Mouse (Mus musculus) limb, embryonic 11.5 days (tissue): ENCODE results near the gene Ptpn13. TPM values are rescaled to one million over a fixed set of nuclear protein-coding genes. Genes with fewer than 3 reads are reported as not detected.

ENCODE experiments used
- ATAC-seq: fragments of 200-750 bp; cut with Nextera tagmentation; 2 replicates; pipeline ENCODE4 v1.8.0; 2017; ENCODE audit warnings: low read depth; ENCODE audit not compliant: insufficient number of reproducible peaks, low FRiP score, low TSS enrichment
- DNase-seq: peaks from one replicate; pipeline ENCODE4 v3.0.0-alpha.2; 2015; ENCODE audit warnings: low spot score
- H3K27ac ChIP-seq: fragments of 300-500 bp; sonication (generic); replicated peaks from 2 replicates; pipeline ENCODE4 v1.5.1; 2014; ENCODE audit warnings: low read depth, mild to moderate bottlenecking, low read length
- H3K27me3 ChIP-seq: fragments of 300-500 bp; sonication (generic); 2 replicates; pipeline ENCODE4 v1.6.1; 2014; ENCODE audit warnings: mild to moderate bottlenecking, low read length, mixed read lengths; ENCODE audit not compliant: control insufficient read depth, insufficient read depth
- H3K36me3 ChIP-seq: fragments of 300-500 bp; sonication (generic); 2 replicates; pipeline ENCODE4 v1.6.1; 2014; ENCODE audit warnings: mild to moderate bottlenecking, low read length, moderate library complexity, mixed read lengths; ENCODE audit not compliant: control insufficient read depth, insufficient read depth
- H3K4me1 ChIP-seq: fragments of 300-500 bp; sonication (generic); 2 replicates; pipeline ENCODE4 v1.6.1; 2014; ENCODE audit warnings: low read length, mixed read lengths; ENCODE audit not compliant: control insufficient read depth, insufficient read depth
- H3K4me2 ChIP-seq: fragments of 300-500 bp; sonication (generic); 2 replicates; pipeline ENCODE4 v1.6.1; 2014; ENCODE audit warnings: low read depth, mild to moderate bottlenecking, moderate library complexity; ENCODE audit not compliant: severe bottlenecking
- H3K4me3 ChIP-seq: fragments of 300-500 bp; sonication (generic); 2 replicates; pipeline ENCODE4 v1.5.1; 2014; ENCODE audit warnings: low read depth, low read length
- H3K9ac ChIP-seq: fragments of 300-500 bp; sonication (generic); 2 replicates; pipeline ENCODE4 v1.6.1; 2014; ENCODE audit warnings: mild to moderate bottlenecking, low read length
- H3K9me3 ChIP-seq: fragments of 300-500 bp; sonication (generic); 2 replicates; pipeline ENCODE4 v1.6.1; 2016; ENCODE audit warnings: low read length; ENCODE audit not compliant: control insufficient read depth
- WGBS: fragments of 180-500 bp; shearing (Covaris S2); extraction: QIAGEN DNeasy Blood & Tissue Kit; methylation state at CpG from one replicate; pipeline ENCODE4 v1.1.7; 2014; 5-methylcytosine and 5-hydroxymethylcytosine counted together
- polyA plus RNA-seq: library from polyadenylated mRNA; unstranded; fragments of >200 nt; fragmentation: Nextera tagmentation; extraction: Ambion mirVana; gene quantifications from 2 replicates; pipeline ENCODE4 v1.2.1, GENCODE M21; 2014

The Ptpn13 gene
- polyA plus RNA-seq, 1 experiment from 2014 or later, result 9.2 TPM

GRCm38 (mm10) chr5:103617191-103617590 is 192.2 kb downstream of the Ptpn13 start:
- Histone ChIP-seq H3K9me3 (no peaks in the 10 kb centered on the region), H3K27ac (no peak overlapping the region), H3K4me2 (no peak overlapping the region), H3K27me3 (no peaks in the 10 kb centered on the region), H3K4me1 (no peaks in the 10 kb centered on the region), H3K4me3 (no peak overlapping the region), H3K36me3 (no peaks in the 10 kb centered on the region), H3K9ac (no peak overlapping the region)
- 78% methylated on average over 9 of the region's 9 CpGs for WGBS
- ATAC-seq, result no peak
- no peak for DNase-seq

DNA sequence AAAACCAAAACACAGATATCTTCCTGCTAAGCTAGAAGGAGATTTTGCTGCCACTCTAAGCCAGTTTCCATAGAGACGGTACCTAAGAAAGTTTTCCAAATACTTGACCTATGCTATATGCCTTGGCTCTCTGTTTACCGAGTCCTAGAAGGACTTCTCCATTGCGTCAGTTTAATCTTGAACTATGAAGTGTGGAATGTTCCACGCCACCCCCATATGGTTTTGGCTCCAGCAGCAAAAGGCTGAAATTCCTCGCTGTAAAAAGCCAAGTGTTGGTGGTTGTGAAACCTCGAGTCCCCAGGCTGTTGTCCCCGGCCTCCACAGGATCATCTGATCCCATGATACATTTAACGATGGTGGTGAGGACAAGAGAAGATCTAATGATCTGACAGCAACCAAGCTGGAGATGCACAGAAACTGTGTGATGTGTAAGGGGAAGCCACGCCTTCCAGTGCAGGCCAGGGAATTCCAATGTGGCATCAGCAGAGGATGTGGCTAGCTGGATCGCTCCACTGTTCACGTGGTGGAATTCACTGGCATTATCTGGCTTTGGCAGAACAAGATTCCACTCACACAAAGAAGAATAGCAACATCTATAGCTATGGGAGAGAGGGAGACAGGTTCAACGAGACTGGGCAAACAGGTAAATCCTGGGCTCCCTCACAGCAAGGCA is 195.4 kb downstream of the Ptpn13 start:
- 81% methylated on average over 12 of the region's 12 CpGs for WGBS
- no peak for ATAC-seq
- H3K4me1 ChIP-seq, result no peaks in the 10 kb centered on the region
- H3K9ac ChIP-seq, result no peak overlapping the region
- no peak for DNase-seq
- no peaks in the 10 kb centered on the region for H3K9me3 ChIP-seq
- no peak overlapping the region for H3K4me2 ChIP-seq
- no peak overlapping the region for H3K27ac ChIP-seq
- H3K36me3 ChIP-seq, result no peaks in the 10 kb centered on the region
- no peak overlapping the region for H3K4me3 ChIP-seq
- no peaks in the 10 kb centered on the region for H3K27me3 ChIP-seq

DNA sequence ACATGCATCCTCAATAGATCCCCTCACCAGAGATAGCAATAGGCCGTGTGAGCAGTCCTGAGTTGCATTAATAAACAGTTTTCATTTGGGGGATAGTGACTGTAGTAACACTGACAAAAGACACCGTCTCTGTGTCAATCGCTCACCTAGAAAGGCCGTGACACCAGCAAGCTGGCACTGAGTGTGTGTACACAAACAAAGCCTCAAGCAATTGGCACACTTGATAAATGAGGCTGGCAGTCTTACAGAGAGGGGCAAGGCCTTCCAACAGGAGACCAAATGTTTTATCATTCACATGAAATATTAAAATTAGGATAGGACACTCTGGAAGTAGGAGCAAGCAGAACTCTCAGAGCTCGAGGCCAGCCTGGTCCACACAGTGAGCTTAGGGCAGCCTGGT is 197.3 kb downstream of the Ptpn13 start:
- no peak for DNase-seq
- Histone ChIP-seq H3K36me3 (no peaks in the 10 kb centered on the region), H3K9me3 (no peaks in the 10 kb centered on the region), H3K4me2 (no peak overlapping the region), H3K9ac (no peak overlapping the region), H3K4me1 (no peaks in the 10 kb centered on the region), H3K27ac (no peak overlapping the region), H3K4me3 (no peak overlapping the region), H3K27me3 (no peaks in the 10 kb centered on the region)
- ATAC-seq, result no peak
- 88% methylated on average over 5 of the region's 5 CpGs for WGBS

DNA sequence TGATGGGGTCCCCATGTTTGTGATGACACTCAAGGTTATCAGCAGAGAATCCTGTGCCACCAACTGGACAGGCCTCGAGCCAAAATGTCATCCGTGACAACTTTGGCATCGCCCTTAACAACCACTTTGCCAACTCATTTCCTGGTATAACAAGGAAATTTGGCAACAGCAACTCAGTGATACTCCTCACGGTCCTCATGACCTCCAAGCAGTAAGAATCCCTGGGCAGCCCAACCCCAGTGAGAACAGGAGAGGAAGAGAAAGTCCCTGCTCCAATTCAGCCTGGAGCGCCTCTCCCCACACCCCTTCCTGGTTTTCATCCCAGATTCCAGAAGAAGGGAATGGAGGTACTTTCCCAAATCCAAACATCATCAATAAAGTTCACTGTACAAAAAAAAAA is 199.8 kb downstream of the Ptpn13 start:
- no peak overlapping the region for H3K27ac ChIP-seq
- no peak overlapping the region for H3K4me2 ChIP-seq
- no peaks in the 10 kb centered on the region for H3K36me3 ChIP-seq
- no peak overlapping the region for H3K9ac ChIP-seq
- 91% methylated on average over 5 of the region's 5 CpGs for WGBS
- H3K27me3 ChIP-seq, result no peaks in the 10 kb centered on the region
- no peak for ATAC-seq
- no peak for DNase-seq
- H3K9me3 ChIP-seq, result no peaks in the 10 kb centered on the region
- no peak overlapping the region for H3K4me3 ChIP-seq
- H3K4me1 ChIP-seq, result no peaks in the 10 kb centered on the region

GRCm38 (mm10) chr5:103628499-103628898 is 203.5 kb downstream of the Ptpn13 start:
- Histone ChIP-seq H3K27me3 (no peaks in the 10 kb centered on the region), H3K4me3 (no peak overlapping the region), H3K4me2 (no peak overlapping the region), H3K27ac (no peak overlapping the region), H3K9me3 (no peaks in the 10 kb centered on the region), H3K36me3 (no peaks in the 10 kb centered on the region), H3K9ac (no peak overlapping the region), H3K4me1 (no peaks in the 10 kb centered on the region)
- ATAC-seq, result no peak
- DNase-seq, result no peak
- 81% methylated on average over 6 of the region's 6 CpGs for WGBS

- DNase-seq (no peak), ATAC-seq (no peak)
- Histone ChIP-seq H3K9me3 (no peaks in the 10 kb centered on the region), H3K36me3 (no peaks in the 10 kb centered on the region), H3K4me3 (no peak within 1 kb of the TSS), H3K4me2 (no peak within 1 kb of the TSS), H3K9ac (no peak within 1 kb of the TSS), H3K27me3 (no peaks in the 10 kb centered on the region), H3K27ac (no peak within 1 kb of the TSS), H3K4me1 (no peaks in the 10 kb centered on the region)
- WGBS, result 67% methylated on average over 17 of the region's 17 CpGs
Observed at GRCm38 (mm10) chr5:103629111-103629764, 204.2 kb downstream of the Ptpn13 start, which contains the start of gene Slc10a6. Gene Slc10a6, minus strand, starts transcription at chr5:103629403.

- 76% methylated on average over 9 of the region's 9 CpGs for WGBS
- no peak overlapping the region for H3K4me3 ChIP-seq
- no peaks in the 10 kb centered on the region for H3K9me3 ChIP-seq
- no peaks in the 10 kb centered on the region for H3K27me3 ChIP-seq
- ATAC-seq, result no peak
- no peaks in the 10 kb centered on the region for H3K4me1 ChIP-seq
- H3K4me2 ChIP-seq, result no peak overlapping the region
- no peak for DNase-seq
- H3K27ac ChIP-seq, result no peak overlapping the region
- no peaks in the 10 kb centered on the region for H3K36me3 ChIP-seq
- no peak overlapping the region for H3K9ac ChIP-seq
Observed at GRCm38 (mm10) chr5:103629854-103630580, 205.0 kb downstream of the Ptpn13 start.

GRCm38 (mm10) chr5:103637162-103637561 is 212.2 kb downstream of the Ptpn13 start:
- H3K4me3 ChIP-seq, result no peak overlapping the region
- no peaks in the 10 kb centered on the region for H3K9me3 ChIP-seq
- H3K4me2 ChIP-seq, result no peak overlapping the region
- 87% methylated on average over 2 of the region's 2 CpGs for WGBS
- no peak overlapping the region for H3K27ac ChIP-seq
- no peak for DNase-seq
- no peak for ATAC-seq
- no peaks in the 10 kb centered on the region for H3K36me3 ChIP-seq
- no peaks in the 10 kb centered on the region for H3K4me1 ChIP-seq
- no peak overlapping the region for H3K9ac ChIP-seq
- no peaks in the 10 kb centered on the region for H3K27me3 ChIP-seq
